Mouse (Mus musculus): ENCODE measurements around the gene Gm6040. TPM values are rescaled to one million over a fixed set of nuclear protein-coding genes. Genes with fewer than 3 reads are reported as not detected.

The Gm6040 gene
- total and polyA plus RNA-seq, 3 experiments = not detected

Other genes starting within 250 kb of the Gm6040 start
- not detected in 2 replicates for gene Defb33, start 29.4 kb downstream of the Gm6040 start, total RNA-seq (2012; rRNA removed)
- not detected in 2 replicates for gene Defb33, start 29.4 kb downstream of the Gm6040 start, total RNA-seq (2014; rRNA removed)
- not detected in 2 replicates for gene Defb33, start 29.4 kb downstream of the Gm6040 start, polyA plus RNA-seq (2012; ENCODE audit: insufficient read length, low read depth)
- gene Gm15056, start 19.4 kb downstream of the Gm6040 start, total RNA-seq (2012; rRNA removed) = not detected in 2 replicates
- gene Gm15056, start 19.4 kb downstream of the Gm6040 start, total RNA-seq (2014; rRNA removed) = not detected in 2 replicates
- gene Gm15056, start 19.4 kb downstream of the Gm6040 start, polyA plus RNA-seq (2012; ENCODE audit: insufficient read length, low read depth) = not detected in 2 replicates
- gene AY761185, start 22.6 kb upstream of the Gm6040 start, total RNA-seq (2012; rRNA removed) = not detected in 2 replicates
- gene AY761185, start 22.6 kb upstream of the Gm6040 start, total RNA-seq (2014; rRNA removed) = not detected in 2 replicates
- not detected in 2 replicates for gene AY761185, start 22.6 kb upstream of the Gm6040 start, polyA plus RNA-seq (2012; ENCODE audit: insufficient read length, low read depth)
- not detected in 2 replicates for gene Defa21, start 103.5 kb upstream of the Gm6040 start, total RNA-seq (2012; rRNA removed)
- not detected in 2 replicates for gene Defa21, start 103.5 kb upstream of the Gm6040 start, total RNA-seq (2014; rRNA removed)
- gene Defa21, start 103.5 kb upstream of the Gm6040 start, polyA plus RNA-seq (2012; ENCODE audit: insufficient read length, low read depth) = not detected in 2 replicates
- gene Defa23, start 133.0 kb upstream of the Gm6040 start, total RNA-seq (2012; rRNA removed) = not detected in 2 replicates
- gene Defa23, start 133.0 kb upstream of the Gm6040 start, total RNA-seq (2014; rRNA removed) = not detected in 2 replicates
- gene Defa23, start 133.0 kb upstream of the Gm6040 start, polyA plus RNA-seq (2012; ENCODE audit: insufficient read length, low read depth) = not detected in 2 replicates
- gene Defa35, start 143.0 kb upstream of the Gm6040 start, total RNA-seq (2012; rRNA removed) = not detected in 2 replicates
- not detected in 2 replicates for gene Defa35, start 143.0 kb upstream of the Gm6040 start, total RNA-seq (2014; rRNA removed)
- gene Defa35, start 143.0 kb upstream of the Gm6040 start, polyA plus RNA-seq (2012; ENCODE audit: insufficient read length, low read depth) = not detected in 2 replicates
- gene Defa25, start 162.4 kb upstream of the Gm6040 start, total RNA-seq (2012; rRNA removed) = not detected in 2 replicates
- not detected in 2 replicates for gene Defa25, start 162.4 kb upstream of the Gm6040 start, total RNA-seq (2014; rRNA removed)
- gene Defa25, start 162.4 kb upstream of the Gm6040 start, polyA plus RNA-seq (2012; ENCODE audit: insufficient read length, low read depth) = not detected in 2 replicates
- gene Gm14851, start 174.0 kb upstream of the Gm6040 start, total RNA-seq (2012; rRNA removed) = not detected in 2 replicates
- gene Gm14851, start 174.0 kb upstream of the Gm6040 start, total RNA-seq (2014; rRNA removed) = not detected in 2 replicates
- gene Gm14851, start 174.0 kb upstream of the Gm6040 start, polyA plus RNA-seq (2012; ENCODE audit: insufficient read length, low read depth) = not detected in 2 replicates
- gene Defa30, start 212.6 kb upstream of the Gm6040 start, total RNA-seq (2012; rRNA removed) = not detected in 2 replicates
- gene Defa30, start 212.6 kb upstream of the Gm6040 start, total RNA-seq (2014; rRNA removed) = not detected in 2 replicates
- not detected in 2 replicates for gene Defa30, start 212.6 kb upstream of the Gm6040 start, polyA plus RNA-seq (2012; ENCODE audit: insufficient read length, low read depth)
- not detected in 2 replicates for gene Defa22, start 240.2 kb upstream of the Gm6040 start, total RNA-seq (2012; rRNA removed)
- not detected in 2 replicates for gene Defa22, start 240.2 kb upstream of the Gm6040 start, total RNA-seq (2014; rRNA removed)
- gene Defa22, start 240.2 kb upstream of the Gm6040 start, polyA plus RNA-seq (2012; ENCODE audit: insufficient read length, low read depth) = not detected in 2 replicates

Measured in CH12.LX (cell line).